Comparison of ENCODE assay signal across 13 mouse cellular contexts in genomic region chr10:108202126-108202525, GRCm38 (mm10).
"Had no signal": no experiment of that assay in that cellular context is flagged by ENCODE, and none has a peak within 500 bp of the region (broad histone marks: within the 10 kb centered on the region; RNA-seq: fewer than 3 reads in every experiment).

No protein-coding gene starts in this region.

- H3K27ac ChIP-seq: limb, embryonic 15.5 days; liver, embryonic 12.5 days; midbrain, embryonic 10.5 days; neural tube, embryonic 15.5 days had no signal

- H3K9ac ChIP-seq: limb, embryonic 15.5 days; liver, embryonic 12.5 days; lung, embryonic 14.5 days; neural tube, embryonic 15.5 days had no signal

- H3K27me3 ChIP-seq: limb, embryonic 15.5 days; liver, embryonic 12.5 days; neural tube, embryonic 15.5 days had no signal

- H3K9me3 ChIP-seq: limb, embryonic 15.5 days; liver, embryonic 12.5 days; midbrain, embryonic 10.5 days; neural tube, embryonic 15.5 days had no signal

- H3K4me3 ChIP-seq: limb, embryonic 15.5 days; liver, embryonic 12.5 days; midbrain, embryonic 10.5 days; myocyte; neural tube, embryonic 15.5 days had no signal

- H3K4me1 ChIP-seq: limb, embryonic 15.5 days; liver, embryonic 12.5 days; midbrain, embryonic 10.5 days; neural tube, embryonic 15.5 days had no signal

- H3K4me2 ChIP-seq: limb, embryonic 15.5 days; liver, embryonic 12.5 days; lung, embryonic 14.5 days; neural tube, embryonic 15.5 days had no signal

- DNase-seq: kidney, adult 9 months; kidney, postnatal 14 days; lung, embryonic 14.5 days; lung, postnatal 10 days; lung, postnatal 4 days; right cerebral cortex, adult 18-20 months; right cerebral cortex, postnatal 25 days; thymus, postnatal 36 days had no signal

- ATAC-seq: liver, embryonic 12.5 days had no signal
